Mouse (Mus musculus): ENCODE measurements around the gene Sema5a.

- no peak for TF ChIP-seq CTCF (IDR thresholded peaks at IDR 0.05; ENCODE audit: borderline replicate concordance, control insufficient read depth, extremely low read depth, insufficient read depth, low read length, poor library complexity)
- no peak for TF ChIP-seq POLR2A (IDR thresholded peaks at IDR 0.05; ENCODE audit: control insufficient read depth, extremely low read depth, insufficient read depth, low read length, poor library complexity)
These were observed 263.7 kb downstream of the Sema5a start for GRCm38 (mm10) chr15:32508282-32508681.
